Mouse (Mus musculus): Measurements from ENCODE around the gene Egflam. TPM values are rescaled to one million over a fixed set of nuclear protein-coding genes. Genes with fewer than 3 reads are reported as not detected.
A peak's percentile ranks its signal among the peaks of the same experiment; 100 is the strongest.

Egflam gene
- polyA plus RNA-seq, 1 experiment from 2014 or later = 17.0 TPM

- Histone ChIP-seq H3K27me3 (replicated peaks) (no peaks in the 10 kb centered on the region), H3K4me2 (replicated peaks) (no peak overlapping the region), H3K9ac (no peak overlapping the region), H3K36me3 (no peaks in the 10 kb centered on the region), H3K27ac (no peak overlapping the region), H3K4me1 (no peaks in the 10 kb centered on the region; the same call in 1 of the 2 replicates), H3K4me3 (no peak overlapping the region), H3K9me3 (no peaks in the 10 kb centered on the region)
- WGBS = 86% methylated on average over 15 of the region's 15 CpGs
- ATAC-seq (ENCODE audit: low FRiP score, low read depth) = no peak
Measured at GRCm38 (mm10) chr15:7242161-7242850, 155.9 kb downstream of the Egflam start.

GRCm38 (mm10) chr15:7240950-7241349 is 157.2 kb downstream of the Egflam start:
- H3K4me3 ChIP-seq = no peak overlapping the region
- no peak overlapping the region for H3K4me2 ChIP-seq (replicated peaks)
- ATAC-seq (ENCODE audit: low FRiP score, low read depth) = no peak
- H3K9me3 ChIP-seq = no peaks in the 10 kb centered on the region
- no peaks in the 10 kb centered on the region for H3K36me3 ChIP-seq
- no peak overlapping the region for H3K9ac ChIP-seq
- H3K27ac ChIP-seq = no peak overlapping the region
- H3K4me1 ChIP-seq = no peaks in the 10 kb centered on the region; the same call in 1 of the 2 replicates
- WGBS = 73% methylated on average over 3 of the region's 3 CpGs
- no peaks in the 10 kb centered on the region for H3K27me3 ChIP-seq (replicated peaks)

GRCm38 (mm10) chr15:7239904-7240303 is 158.3 kb downstream of the Egflam start:
- Histone ChIP-seq H3K36me3 (no peaks in the 10 kb centered on the region), H3K4me1 (no peaks in the 10 kb centered on the region; the same call in 1 of the 2 replicates), H3K27me3 (replicated peaks) (no peaks in the 10 kb centered on the region), H3K4me2 (replicated peaks) (no peak overlapping the region), H3K9ac (no peak overlapping the region), H3K27ac (no peak overlapping the region), H3K9me3 (no peaks in the 10 kb centered on the region), H3K4me3 (no peak overlapping the region)
- no peak for ATAC-seq (ENCODE audit: low FRiP score, low read depth)
- WGBS = 81% methylated on average over 11 of the region's 11 CpGs

- Histone ChIP-seq H3K9ac (no peak overlapping the region), H3K4me3 (no peak overlapping the region), H3K4me2 (replicated peaks) (no peak overlapping the region), H3K9me3 (no peaks in the 10 kb centered on the region), H3K27me3 (replicated peaks) (no peaks in the 10 kb centered on the region), H3K36me3 (no peaks in the 10 kb centered on the region), H3K27ac (no peak overlapping the region), H3K4me1 (no peaks in the 10 kb centered on the region)
- 89% methylated on average over 13 of the region's 13 CpGs for WGBS
- no peak for ATAC-seq (ENCODE audit: low FRiP score, low read depth)
Measured at GRCm38 (mm10) chr15:7233393-7234090, 164.7 kb downstream of the Egflam start.

- ATAC-seq (ENCODE audit: low FRiP score, low read depth) = peak; percentile 92
- Histone ChIP-seq H3K27ac (no peak overlapping the region), H3K9me3 (no peaks in the 10 kb centered on the region), H3K4me2 (replicated peaks) (no peak overlapping the region), H3K4me1 (peaks cover 8% of the 10 kb centered on the region; the same call in 1 of the 2 replicates), H3K27me3 (replicated peaks) (no peaks in the 10 kb centered on the region), H3K4me3 (no peak overlapping the region), H3K36me3 (no peaks in the 10 kb centered on the region), H3K9ac (no peak overlapping the region)
- WGBS = 5% methylated on average over 5 of the region's 5 CpGs
Measured at GRCm38 (mm10) chr15:7226225-7226624, 172.0 kb downstream of the Egflam start.

GRCm38 (mm10) chr15:7224151-7224775 is 173.9 kb downstream of the Egflam start:
- Histone ChIP-seq H3K4me3 (no peak overlapping the region), H3K27me3 (replicated peaks) (no peaks in the 10 kb centered on the region), H3K9me3 (no peaks in the 10 kb centered on the region), H3K27ac (no peak overlapping the region), H3K36me3 (no peaks in the 10 kb centered on the region), H3K4me1 (peaks cover 8% of the 10 kb centered on the region; the same call in 1 of the 2 replicates), H3K9ac (no peak overlapping the region), H3K4me2 (replicated peaks) (no peak overlapping the region)
- ATAC-seq (ENCODE audit: low FRiP score, low read depth) = no peak
- WGBS = 82% methylated on average over 12 of the region's 12 CpGs

GRCm38 (mm10) chr15:7222809-7223208 is 175.4 kb downstream of the Egflam start:
- H3K27me3 ChIP-seq (replicated peaks) = no peaks in the 10 kb centered on the region
- 63% methylated on average over 11 of the region's 11 CpGs for WGBS
- no peak overlapping the region for H3K27ac ChIP-seq
- peaks cover 8% of the 10 kb centered on the region; the same call in 1 of the 2 replicates for H3K4me1 ChIP-seq
- H3K9me3 ChIP-seq = no peaks in the 10 kb centered on the region
- H3K36me3 ChIP-seq = no peaks in the 10 kb centered on the region
- H3K4me3 ChIP-seq = no peak overlapping the region
- no peak for ATAC-seq (ENCODE audit: low FRiP score, low read depth)
- H3K4me2 ChIP-seq (replicated peaks) = no peak overlapping the region
- no peak overlapping the region for H3K9ac ChIP-seq

GRCm38 (mm10) chr15:7217273-7217598 is 181.0 kb downstream of the Egflam start:
- no peak for ATAC-seq (ENCODE audit: low FRiP score, low read depth)
- 93% methylated on average over 6 of the region's 6 CpGs for WGBS
- no peak overlapping the region for H3K4me3 ChIP-seq
- no peak overlapping the region for H3K4me2 ChIP-seq (replicated peaks)
- H3K4me1 ChIP-seq = no peaks in the 10 kb centered on the region
- no peak overlapping the region for H3K27ac ChIP-seq
- H3K9me3 ChIP-seq = no peaks in the 10 kb centered on the region
- H3K27me3 ChIP-seq (replicated peaks) = no peaks in the 10 kb centered on the region
- H3K36me3 ChIP-seq = no peaks in the 10 kb centered on the region
- H3K9ac ChIP-seq = no peak overlapping the region

GRCm38 (mm10) chr15:7216581-7217272 is 181.5 kb downstream of the Egflam start:
- Histone ChIP-seq H3K36me3 (no peaks in the 10 kb centered on the region), H3K27ac (no peak overlapping the region), H3K9ac (no peak overlapping the region), H3K27me3 (replicated peaks) (no peaks in the 10 kb centered on the region), H3K4me3 (no peak overlapping the region), H3K4me2 (replicated peaks) (no peak overlapping the region), H3K9me3 (no peaks in the 10 kb centered on the region), H3K4me1 (no peaks in the 10 kb centered on the region)
- WGBS = 87% methylated on average over 9 of the region's 9 CpGs
- no peak for ATAC-seq (ENCODE audit: low FRiP score, low read depth)

GRCm38 (mm10) chr15:7215845-7216244 is 182.3 kb downstream of the Egflam start:
- Histone ChIP-seq H3K27me3 (replicated peaks) (no peaks in the 10 kb centered on the region), H3K36me3 (no peaks in the 10 kb centered on the region), H3K9ac (no peak overlapping the region), H3K4me2 (replicated peaks) (no peak overlapping the region), H3K4me1 (no peaks in the 10 kb centered on the region), H3K27ac (no peak overlapping the region), H3K9me3 (no peaks in the 10 kb centered on the region), H3K4me3 (no peak overlapping the region)
- WGBS = over 99% methylated on average over 3 of the region's 3 CpGs
- no peak for ATAC-seq (ENCODE audit: low FRiP score, low read depth)

GRCm38 (mm10) chr15:7213683-7214082 is 184.5 kb downstream of the Egflam start:
- H3K27ac ChIP-seq = no peak overlapping the region
- no peaks in the 10 kb centered on the region for H3K9me3 ChIP-seq
- H3K27me3 ChIP-seq (replicated peaks) = no peaks in the 10 kb centered on the region
- WGBS = 24% methylated on average over 1 of the region's 1 CpGs
- H3K4me3 ChIP-seq = no peak overlapping the region
- no peak overlapping the region for H3K9ac ChIP-seq
- H3K4me1 ChIP-seq = no peaks in the 10 kb centered on the region
- ATAC-seq (ENCODE audit: low FRiP score, low read depth) = no peak
- no peak overlapping the region for H3K4me2 ChIP-seq (replicated peaks)
- no peaks in the 10 kb centered on the region for H3K36me3 ChIP-seq

GRCm38 (mm10) chr15:7208180-7208579 is 190.0 kb downstream of the Egflam start:
- Histone ChIP-seq H3K36me3 (no peaks in the 10 kb centered on the region), H3K4me3 (no peak overlapping the region), H3K4me2 (replicated peaks) (no peak overlapping the region), H3K27ac (no peak overlapping the region), H3K9ac (no peak overlapping the region), H3K4me1 (peaks cover 10% of the 10 kb centered on the region), H3K9me3 (no peaks in the 10 kb centered on the region), H3K27me3 (replicated peaks) (no peaks in the 10 kb centered on the region)
- no peak for ATAC-seq (ENCODE audit: low FRiP score, low read depth)
- 88% methylated on average over 9 of the region's 9 CpGs for WGBS
